Mouse (Mus musculus): ENCODE results near the gene Apc2.

GRCm38 (mm10) chr10:80342749-80343424 is 47.1 kb downstream of the Apc2 start:
- no peak for TF ChIP-seq POLR2A (IDR thresholded peaks at IDR 0.05; ENCODE audit: extremely low read depth, insufficient read depth, low read length)
- no peak for TF ChIP-seq CTCF (IDR thresholded peaks at IDR 0.05; ENCODE audit: extremely low read depth, insufficient read depth, low read length)

Data from cortical plate, adult 2 months (tissue).